Mouse (Mus musculus) left cerebral cortex, adult 2 months (tissue): ENCODE results near the gene Olfr539. TPM values are rescaled to one million over a fixed set of nuclear protein-coding genes. Genes with fewer than 3 reads are reported as not detected.
"Not testable (repeated sequence)": the region's sequence is repeated elsewhere in the genome, so short reads cannot be mapped to it uniquely, and the experiment has no call there.

Experiments used
- DNase-seq, 2 experiments: peaks; one replicate each; pipeline ENCODE4 v3.0.0; 2021 to 2022; ENCODE audit warnings: low spot score in 2 of 2, mixed read lengths in 1 of 2; ENCODE audit errors: extremely low spot score in 1 of 2
- H3K27ac ChIP-seq: fragments of 200-600 bp; 2 replicates; pipeline ENCODE4 v1.8.1; 2022
- H3K4me3 ChIP-seq: fragments of 200-600 bp; 2 replicates; pipeline ENCODE4 v1.8.1; 2022
- CTCF ChIP-seq: fragments of 200-600 bp; IDR thresholded peaks from 2 replicates; pipeline ENCODE4 v1.8.1; 2022; ENCODE audit warnings: antibody characterized with exemption, mild to moderate bottlenecking, moderate library complexity
- intact Hi-C: fragments of 180-260 bp; cut with DNase I; formaldehyde crosslinking; loops from one replicate; pipeline ENCODE4 v1.15.1; 2025
- long read RNA-seq, 2 experiments: library from polyadenylated mRNA; stranded (forward); transcript quantifications; one replicate each; pipeline ENCODE4 v2.0.0; 2021; ENCODE audit warnings: borderline mapping rate in 2 of 2
- total RNA-seq, 2 experiments: library from RNA; stranded (reverse); gene quantifications; 2 replicates each; pipeline ENCODE4 v1.2.3; 2021

The Olfr539 gene
- total RNA-seq: under 1 TPM; 0.05 to 0.09 TPM
- long read RNA-seq, experiment 1: 0 reads
- long read RNA-seq, experiment 2: 0 reads

GRCm38 (mm10) chr7:140659630-140660029 lies at the start of gene Olfr539:
Olfr539 (plus strand) TSS chr7:140659930.
- no peak for DNase-seq
- Histone ChIP-seq H3K27ac (no peak within 1 kb of the TSS), H3K4me3 (no peak within 1 kb of the TSS)
- intact Hi-C loops: loop anchor here (5.0 kb wide), 1 partner anchor 33 kb away; no protein-coding TSS in a partner anchor
- no peak for TF ChIP-seq CTCF

GRCm38 (mm10) chr7:140628670-140629069 lies 31.1 kb upstream of the Olfr539 start, which contains the start of gene Olfr61:
Olfr61 (plus strand) TSS chr7:140628970.
- intact Hi-C loops, DNase-seq, H3K27ac ChIP-seq, H3K4me3 ChIP-seq: not testable (repeated sequence)

- Histone ChIP-seq H3K4me3 (no peak overlapping the region), H3K27ac (no peak overlapping the region)
- TF ChIP-seq CTCF: no peak
- DNase-seq: no peak
- intact Hi-C loops: no loop called here
Measured at GRCm38 (mm10) chr7:140630559-140630958, 29.2 kb upstream of the Olfr539 start.

DNA sequence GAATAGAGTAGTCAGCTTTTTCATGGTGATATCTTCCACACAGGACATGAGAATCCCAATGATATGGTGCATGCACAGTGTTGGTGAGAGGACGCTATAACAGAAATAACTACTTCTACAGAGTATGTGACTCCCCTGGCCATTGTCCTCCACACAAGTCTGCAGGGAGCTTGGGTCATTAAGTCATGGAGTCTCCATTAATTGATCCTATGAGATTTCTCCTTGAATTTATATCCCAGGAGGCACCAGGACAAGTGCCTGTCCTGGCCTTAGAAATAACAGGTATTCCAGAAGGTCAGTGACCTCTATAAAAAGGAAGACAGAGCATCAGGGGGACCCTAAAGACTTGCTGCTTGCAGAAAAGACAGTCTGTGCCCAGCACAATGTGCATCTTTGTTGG lies 13.6 kb upstream of the Olfr539 start, which contains the start of gene Olfr53:
Olfr53 (plus strand) TSS at position 301 of the 400 bp plus-strand sequence.
- DNase-seq: no peak
- intact Hi-C loops: loop anchor here (1.0 kb wide), 1 partner anchor 36 kb away; no protein-coding TSS in a partner anchor
- H3K27ac ChIP-seq: no peak within 1 kb of the TSS
- no peak for TF ChIP-seq CTCF
- no peak within 1 kb of the TSS for H3K4me3 ChIP-seq

GRCm38 (mm10) chr7:140670693-140671092 lies 11.0 kb downstream of the Olfr539 start:
- DNase-seq, H3K4me3 ChIP-seq, H3K27ac ChIP-seq, intact Hi-C loops: not testable (repeated sequence)

- no peak for TF ChIP-seq CTCF
- Histone ChIP-seq H3K4me3 (peak overlapping the region; percentile 28), H3K27ac (peak overlapping the region; percentile 41; the same call in 1 of the 2 replicates)
- intact Hi-C loops: no loop called here
- DNase-seq: no peak
Measured at GRCm38 (mm10) chr7:140675863-140676262, 16.1 kb downstream of the Olfr539 start.

DNA sequence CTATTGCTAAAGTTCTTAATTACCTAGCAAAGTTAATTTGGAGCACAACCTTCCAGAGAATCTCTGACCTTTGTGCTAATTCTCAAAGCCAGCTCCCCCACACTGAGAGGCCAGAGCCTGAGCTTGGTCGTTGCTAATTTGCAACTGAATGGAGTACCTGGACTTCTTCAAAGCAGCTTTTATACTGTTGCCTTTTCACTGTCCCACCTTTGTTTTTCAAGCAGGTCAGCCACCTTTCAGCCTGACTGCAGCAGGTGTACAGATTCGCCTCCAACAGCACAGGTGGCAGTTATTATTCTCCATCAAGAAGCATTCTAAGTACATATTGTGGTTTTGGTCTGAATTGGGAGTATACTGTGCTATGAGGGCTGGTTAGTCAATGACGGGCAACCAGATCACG lies 19.9 kb downstream of the Olfr539 start:
- DNase-seq, intact Hi-C loops, H3K27ac ChIP-seq, H3K4me3 ChIP-seq: not testable (repeated sequence)

- H3K27ac ChIP-seq: no peak within 1 kb of the TSS
- intact Hi-C loops: loop anchor here (1.0 kb wide), 1 partner anchor 35 kb away; the partner anchor contains the start of gene Olfr53
- TF ChIP-seq CTCF: no peak
- no peak for DNase-seq
- no peak within 1 kb of the TSS for H3K4me3 ChIP-seq
Measured at GRCm38 (mm10) chr7:140681651-140682050, 21.9 kb downstream of the Olfr539 start, which contains the start of gene Olfr45. Olfr45 (plus strand) TSS chr7:140681951.

GRCm38 (mm10) chr7:140696967-140697366 lies 37.2 kb downstream of the Olfr539 start, which contains the start of gene Olfr541:
Olfr541 (plus strand) TSS chr7:140697267.
- Histone ChIP-seq H3K27ac (no peak within 1 kb of the TSS), H3K4me3 (no peak within 1 kb of the TSS)
- intact Hi-C loops: no loop called here
- DNase-seq: no peak
- TF ChIP-seq CTCF: no peak

- TF ChIP-seq CTCF: no peak
- Histone ChIP-seq H3K4me3 (no peak overlapping the region), H3K27ac (no peak overlapping the region)
- no peak for DNase-seq
- intact Hi-C loops: no loop called here
Measured at GRCm38 (mm10) chr7:140706348-140706747, 46.6 kb downstream of the Olfr539 start.

DNA sequence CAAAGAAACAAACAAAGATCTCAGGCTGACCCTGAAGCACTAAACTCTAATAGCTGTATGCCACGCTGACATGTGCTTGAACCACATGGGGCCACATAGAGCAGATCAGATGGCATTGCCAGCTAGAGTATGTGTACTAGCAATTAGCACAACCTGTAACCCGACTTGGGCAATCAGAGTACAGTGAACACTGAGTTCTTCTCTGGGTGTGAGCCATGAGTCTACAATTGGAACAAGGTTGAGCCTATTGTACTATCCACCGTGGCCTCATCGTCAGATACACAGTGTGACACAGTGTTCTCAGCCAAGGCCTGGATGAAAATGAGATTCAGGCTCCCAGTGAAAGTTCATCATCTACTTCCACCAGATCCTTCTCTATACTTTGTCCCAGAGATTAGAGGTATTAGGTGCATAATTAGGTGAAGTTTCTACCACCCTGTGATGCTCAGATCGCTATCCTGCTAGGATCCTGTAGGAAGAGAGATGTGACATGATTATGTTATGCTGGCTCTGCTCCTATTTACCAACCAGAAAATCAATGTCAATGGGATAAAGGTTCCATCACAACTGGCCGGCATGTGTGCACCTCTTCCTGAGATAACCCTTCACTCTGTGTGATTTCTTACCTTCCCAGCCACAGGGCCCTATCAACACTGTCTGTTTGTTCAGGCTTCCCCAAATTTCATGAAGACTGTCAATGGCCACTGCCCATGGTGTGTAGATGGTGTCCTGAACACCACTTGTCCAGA lies 48.0 kb downstream of the Olfr539 start:
- TF ChIP-seq CTCF: no peak
- Histone ChIP-seq H3K27ac (no peak overlapping the region), H3K4me3 (no peak overlapping the region)
- no peak for DNase-seq
- intact Hi-C loops: no loop called here

DNA sequence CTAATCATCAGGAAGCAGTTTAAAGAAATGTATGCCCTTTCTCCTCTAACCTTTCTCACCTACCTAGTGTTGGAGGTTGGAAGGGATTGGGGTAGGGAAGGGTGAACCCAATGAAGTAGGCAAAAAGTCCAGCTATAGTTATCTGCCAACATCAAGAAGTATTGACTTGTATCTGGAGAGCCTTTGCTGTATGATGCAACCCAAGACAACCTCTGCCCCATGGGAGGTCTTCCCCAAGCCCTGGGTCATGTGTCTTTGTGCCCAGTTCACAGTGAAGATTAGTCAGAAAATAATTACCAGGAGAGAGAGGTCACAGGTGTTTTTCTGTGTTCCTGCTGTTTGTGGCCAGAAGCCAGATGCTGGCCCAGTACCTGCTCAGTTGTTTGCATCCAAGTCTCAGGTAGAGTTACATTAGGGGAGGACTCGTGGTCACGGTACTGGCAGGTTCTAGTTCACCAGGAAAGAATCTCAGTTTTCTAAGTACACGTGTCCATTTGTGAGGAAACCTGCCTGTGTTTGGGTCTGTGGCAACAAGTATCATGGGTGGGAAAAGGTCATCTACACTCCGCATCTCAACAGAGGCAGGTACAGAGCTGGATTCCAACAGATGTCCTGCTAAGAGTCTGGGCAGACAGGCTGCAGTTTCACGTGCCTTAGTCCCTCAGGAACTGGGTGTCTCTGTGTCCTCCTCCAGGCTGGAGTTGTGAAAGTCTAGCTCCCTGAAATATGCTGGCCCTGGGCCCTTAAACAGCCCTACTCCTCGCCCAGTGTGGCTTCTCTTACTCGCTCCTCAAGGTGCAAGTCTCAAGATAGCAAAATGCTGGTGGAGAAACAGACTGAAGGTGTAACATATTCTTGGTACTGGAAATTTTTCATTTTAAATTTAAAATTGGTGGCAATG lies 57.7 kb downstream of the Olfr539 start:
- H3K4me3 ChIP-seq: no peak overlapping the region
- H3K27ac ChIP-seq: peak overlapping the region; percentile 48; the same call in 1 of the 2 replicates
- no peak for TF ChIP-seq CTCF
- intact Hi-C loops: loop anchor here (2.0 to 5.0 kb wide), 2 partner anchors 239 to 635 kb away; partner anchors contain the start of gene Caly
- DNase-seq: no peak
